Mouse (Mus musculus): ENCODE data around the gene Zfp384.

Zfp384 gene

GRCm38 (mm10) chr6:125009129-125009180, at the start of gene Zfp384:
Gene Zfp384 (plus strand): TSS chr6:125009145.
- WGBS, result no CpG with 5 or more reads among the region's 3 CpGs

- WGBS, result 85% methylated on average over 13 of the region's 13 CpGs
Measured at GRCm38 (mm10) chr6:124959960-124960359, 49.0 kb upstream of the Zfp384 start.

GRCm38 (mm10) chr6:124961021-124961420, 47.9 kb upstream of the Zfp384 start:
- WGBS, result 96% methylated on average over 12 of the region's 12 CpGs

GRCm38 (mm10) chr6:124964638-124965037, 44.3 kb upstream of the Zfp384 start:
- 28% methylated on average over 16 of the region's 16 CpGs for WGBS

GRCm38 (mm10) chr6:124965088-124965719, 43.7 kb upstream of the Zfp384 start, which contains the start of gene Cops7a:
Gene Cops7a (minus strand): TSS chr6:124965538.
- WGBS, result under 1% methylated on average over 68 of the region's 68 CpGs

- 6% methylated on average over 15 of the region's 15 CpGs for WGBS
Measured at GRCm38 (mm10) chr6:124965747-124966146, 43.2 kb upstream of the Zfp384 start.

GRCm38 (mm10) chr6:124966466-124967118, 42.4 kb upstream of the Zfp384 start:
- 93% methylated on average over 7 of the region's 7 CpGs for WGBS

- WGBS, result 69% methylated on average over 4 of the region's 4 CpGs
Measured at GRCm38 (mm10) chr6:124967766-124968165, 41.2 kb upstream of the Zfp384 start.

GRCm38 (mm10) chr6:124992241-124992640, 16.7 kb upstream of the Zfp384 start:
- 63% methylated on average over 4 of the region's 4 CpGs for WGBS

GRCm38 (mm10) chr6:124993365-124993764, 15.6 kb upstream of the Zfp384 start:
- 53% methylated on average over 9 of the region's 9 CpGs for WGBS

GRCm38 (mm10) chr6:124993876-124994275, 15.1 kb upstream of the Zfp384 start:
- WGBS, result 16% methylated on average over 11 of the region's 11 CpGs

GRCm38 (mm10) chr6:124995246-124995645, 13.7 kb upstream of the Zfp384 start:
- WGBS, result 69% methylated on average over 7 of the region's 7 CpGs

GRCm38 (mm10) chr6:124995831-124996403, 13.0 kb upstream of the Zfp384 start:
- 24% methylated on average over 8 of the region's 8 CpGs for WGBS

GRCm38 (mm10) chr6:124996551-124997501, 12.1 kb upstream of the Zfp384 start, which contains the start of gene Pianp:
Gene Pianp (plus strand): TSS chr6:124996694.
- WGBS, result 2% methylated on average over 74 of the region's 78 CpGs

GRCm38 (mm10) chr6:124998066-124998465, 10.9 kb upstream of the Zfp384 start:
- WGBS, result 5% methylated on average over 8 of the region's 8 CpGs

GRCm38 (mm10) chr6:124999091-124999490, 9.9 kb upstream of the Zfp384 start:
- WGBS, result 43% methylated on average over 14 of the region's 14 CpGs

- WGBS, result 52% methylated on average over 10 of the region's 10 CpGs
Measured at GRCm38 (mm10) chr6:124999546-124999945, 9.4 kb upstream of the Zfp384 start.

- 22% methylated on average over 3 of the region's 3 CpGs for whole genome bisulfite sequencing
Measured at GRCm38 (mm10) chr6:125003706-125004105, 5.2 kb upstream of the Zfp384 start.

GRCm38 (mm10) chr6:125005086-125005485, 3.9 kb upstream of the Zfp384 start:
- WGBS, result 21% methylated on average over 3 of the region's 3 CpGs

- 40% methylated on average over 13 of the region's 13 CpGs for WGBS
Measured at GRCm38 (mm10) chr6:125008060-125008459, 885 bp upstream of the Zfp384 start.

- WGBS, result under 1% methylated on average over 31 of the region's 34 CpGs
Measured at GRCm38 (mm10) chr6:125008586-125009128, 288 bp upstream of the Zfp384 start.

Measured in cerebral cortex, adult 2 months (tissue).